Mouse (Mus musculus) forebrain, embryonic 14.5 days (tissue): ENCODE data around the gene Copg1. TPM values are rescaled to one million over a fixed set of nuclear protein-coding genes. Genes with fewer than 3 reads are reported as not detected.

Experiments used
- ATAC-seq: fragments of 200-750 bp; cut with Nextera tagmentation; 2 replicates; pipeline ENCODE4 v1.8.0; 2017; ENCODE audit warnings: mild to moderate bottlenecking, moderate library complexity
- DNase-seq: peaks from one replicate; pipeline ENCODE4 v3.0.0-alpha.2; 2015; ENCODE audit warnings: low spot score
- H3K27ac ChIP-seq: fragments of 300-500 bp; sonication (generic); 2 replicates; pipeline ENCODE4 v1.5.1; 2014; ENCODE audit warnings: low read depth, mild to moderate bottlenecking, control low read depth, low read length, moderate library complexity
- H3K27me3 ChIP-seq: fragments of 300-500 bp; sonication (generic); replicated peaks from 2 replicates; pipeline ENCODE4 v1.6.1; 2014; ENCODE audit warnings: low read length, control low read depth, mixed read lengths; ENCODE audit not compliant: control insufficient read depth, insufficient read depth
- H3K36me3 ChIP-seq: fragments of 300-500 bp; sonication (generic); 2 replicates; pipeline ENCODE4 v1.6.1; 2014; ENCODE audit warnings: low read length, control low read depth; ENCODE audit not compliant: control insufficient read depth, insufficient read depth
- H3K4me1 ChIP-seq: fragments of 300-500 bp; sonication (generic); 2 replicates; pipeline ENCODE4 v1.6.1; 2014; ENCODE audit warnings: antibody characterized with exemption, low read length, control low read depth; ENCODE audit not compliant: control insufficient read depth, insufficient read depth
- H3K4me2 ChIP-seq: fragments of 300-500 bp; sonication (generic); 2 replicates; pipeline ENCODE4 v1.6.1; 2014; ENCODE audit warnings: mild to moderate bottlenecking, control low read depth, low read length
- H3K4me3 ChIP-seq: fragments of 300-500 bp; sonication (generic); 2 replicates; pipeline ENCODE4 v1.5.1; 2014; ENCODE audit warnings: low read depth, low read length, control low read depth
- H3K9ac ChIP-seq: fragments of 300-500 bp; sonication (generic); 2 replicates; pipeline ENCODE4 v1.6.1; 2014; ENCODE audit warnings: mild to moderate bottlenecking, low read length, control low read depth, moderate library complexity
- H3K9me3 ChIP-seq: fragments of 300-500 bp; sonication (generic); replicated peaks from 2 replicates; pipeline ENCODE4 v1.6.1; 2016; ENCODE audit warnings: low read length, control low read depth, mixed read lengths; ENCODE audit not compliant: control insufficient read depth
- WGBS: fragments of 180-500 bp; shearing (Covaris S2); extraction: QIAGEN DNeasy Blood & Tissue Kit; methylation state at CpG from one replicate; pipeline ENCODE4 v1.1.7; 2014; 5-methylcytosine and 5-hydroxymethylcytosine counted together
- polyA plus RNA-seq: library from polyadenylated mRNA; unstranded; fragments of >200 nt; fragmentation: Nextera tagmentation; extraction: Ambion mirVana; gene quantifications from 2 replicates; pipeline ENCODE4 v1.2.1, GENCODE M21; 2014

The Copg1 gene
- polyA plus RNA-seq, 1 experiment from 2014 or later = 148 TPM

DNA sequence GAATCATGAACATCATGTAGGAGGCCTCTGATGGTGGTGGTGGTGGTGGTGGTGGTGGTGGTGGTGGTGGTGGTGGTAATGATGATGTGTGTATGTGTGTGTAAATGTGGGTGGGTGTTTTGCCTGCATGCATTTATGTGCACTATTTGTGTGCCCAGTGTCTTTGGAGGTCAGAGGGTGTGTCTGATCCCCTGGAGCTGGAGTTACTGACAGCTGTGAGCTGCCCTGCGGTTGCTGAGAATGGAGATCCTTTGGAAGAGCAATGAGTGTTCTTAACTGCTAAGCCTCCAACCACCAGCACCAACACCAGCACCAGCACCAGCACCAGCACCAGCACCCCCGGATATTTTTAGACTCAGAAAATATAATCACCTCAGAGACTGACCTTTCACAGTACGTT is 5.4 kb upstream of the Copg1 start:
- ATAC-seq = no peak
- no peaks in the 10 kb centered on the region for H3K36me3 ChIP-seq
- no peak overlapping the region for H3K27ac ChIP-seq
- DNase-seq = no peak
- no peak overlapping the region for H3K4me2 ChIP-seq
- no peak overlapping the region for H3K9ac ChIP-seq
- no peaks in the 10 kb centered on the region for H3K9me3 ChIP-seq
- H3K4me1 ChIP-seq = no peaks in the 10 kb centered on the region
- 79% methylated on average over 3 of the region's 3 CpGs for WGBS
- H3K27me3 ChIP-seq = no peaks in the 10 kb centered on the region
- no peak overlapping the region for H3K4me3 ChIP-seq

DNA sequence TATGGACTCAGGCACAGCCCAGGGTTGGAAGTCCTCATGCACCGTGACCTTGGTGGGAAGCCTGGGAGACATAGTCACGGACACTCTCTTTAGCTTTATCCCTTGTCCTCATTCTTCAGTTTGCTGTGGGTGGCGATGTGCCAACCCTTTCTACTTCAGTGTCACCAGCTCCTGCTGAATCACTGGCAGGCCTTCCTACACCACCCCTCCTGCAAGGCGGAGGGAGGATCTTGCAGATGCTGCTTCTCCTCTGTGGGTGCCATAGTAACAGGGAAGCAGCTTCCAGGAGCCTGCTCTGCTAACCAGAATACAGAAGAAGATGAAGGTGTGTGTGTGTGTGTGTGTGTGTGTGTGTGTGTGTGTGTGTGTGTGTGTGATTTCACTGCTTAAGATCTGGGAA is 4.8 kb upstream of the Copg1 start:
- DNase-seq = peak; percentile 41
- Histone ChIP-seq H3K9ac (no peak overlapping the region), H3K27me3 (no peaks in the 10 kb centered on the region), H3K4me2 (no peak overlapping the region), H3K36me3 (no peaks in the 10 kb centered on the region), H3K27ac (no peak overlapping the region), H3K4me3 (no peak overlapping the region), H3K9me3 (no peaks in the 10 kb centered on the region), H3K4me1 (no peaks in the 10 kb centered on the region)
- 53% methylated on average over 4 of the region's 4 CpGs for WGBS
- ATAC-seq = no peak

- whole genome bisulfite sequencing = 95% methylated on average over 1 of the region's 1 CpGs
- no peak for DNase-seq
- Histone ChIP-seq H3K36me3 (peaks cover 27% of the 10 kb centered on the region), H3K27ac (no peak overlapping the region), H3K4me3 (no peak overlapping the region), H3K9ac (no peak overlapping the region), H3K27me3 (no peaks in the 10 kb centered on the region), H3K4me1 (peaks cover 8% of the 10 kb centered on the region), H3K4me2 (no peak overlapping the region), H3K9me3 (no peaks in the 10 kb centered on the region)
- no peak for ATAC-seq
Measured at GRCm38 (mm10) chr6:87886721-87887120, 893 bp upstream of the Copg1 start.

DNA sequence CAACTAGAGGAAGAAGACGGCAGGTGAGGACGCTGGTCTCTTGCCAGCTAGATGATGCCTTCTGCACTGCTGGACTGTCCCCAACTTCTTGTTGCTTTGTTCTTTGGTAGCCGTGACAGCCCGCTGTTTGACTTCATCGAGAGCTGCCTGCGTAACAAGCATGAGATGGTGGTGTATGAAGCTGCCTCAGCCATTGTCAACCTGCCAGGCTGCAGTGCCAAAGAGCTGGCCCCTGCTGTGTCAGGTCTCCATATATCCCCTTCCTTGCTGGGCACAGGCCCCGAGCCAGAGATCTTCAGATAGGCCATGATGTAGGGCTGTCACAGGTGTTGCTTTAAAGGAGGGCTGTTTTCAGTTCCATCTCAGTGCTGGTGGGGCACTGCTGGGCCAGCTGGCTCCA is 6.3 kb downstream of the Copg1 start:
- H3K9me3 ChIP-seq = no peaks in the 10 kb centered on the region
- no peaks in the 10 kb centered on the region for H3K27me3 ChIP-seq
- H3K4me2 ChIP-seq = no peak overlapping the region
- H3K27ac ChIP-seq = no peak overlapping the region
- peaks cover 1% of the 10 kb centered on the region; the same call in 1 of the 2 replicates for H3K4me1 ChIP-seq
- no peak overlapping the region for H3K4me3 ChIP-seq
- no peak for DNase-seq
- peaks cover 95% of the 10 kb centered on the region for H3K36me3 ChIP-seq
- WGBS = 94% methylated on average over 7 of the region's 7 CpGs
- ATAC-seq = no peak
- no peak overlapping the region for H3K9ac ChIP-seq

- Histone ChIP-seq H3K36me3 (peaks cover 95% of the 10 kb centered on the region), H3K27me3 (no peaks in the 10 kb centered on the region), H3K9me3 (no peaks in the 10 kb centered on the region), H3K4me1 (no peaks in the 10 kb centered on the region), H3K9ac (no peak overlapping the region), H3K4me2 (no peak overlapping the region), H3K27ac (no peak overlapping the region), H3K4me3 (no peak overlapping the region)
- DNase-seq (no peak), ATAC-seq (no peak)
- 96% methylated on average over 10 of the region's 10 CpGs for WGBS
Measured at GRCm38 (mm10) chr6:87898028-87898427, 10.4 kb downstream of the Copg1 start.

GRCm38 (mm10) chr6:87906632-87907031 is 19.0 kb downstream of the Copg1 start:
- WGBS = 64% methylated on average over 5 of the region's 5 CpGs
- H3K36me3 ChIP-seq = peaks cover 98% of the 10 kb centered on the region

DNA sequence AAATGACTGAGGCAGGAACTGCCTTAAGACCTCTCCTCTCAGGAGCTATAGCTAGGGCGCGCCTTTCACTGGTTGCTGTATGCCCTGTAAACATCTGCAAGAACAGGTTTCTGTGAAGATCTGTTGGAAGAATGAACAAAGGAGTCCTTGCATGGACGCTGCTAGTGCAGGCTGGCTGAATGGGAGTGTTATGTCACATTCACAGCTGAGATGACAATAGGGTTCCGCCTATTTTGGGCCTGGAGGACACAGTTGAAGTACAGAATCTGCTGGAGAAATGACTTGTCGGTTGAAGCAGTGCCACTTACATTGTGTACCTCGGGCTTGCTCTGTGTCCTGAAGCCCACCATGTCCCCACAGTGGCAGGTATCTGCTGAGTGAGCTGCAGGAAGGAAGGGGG is 21.6 kb downstream of the Copg1 start:
- H3K4me2 ChIP-seq = no peak overlapping the region
- no peaks in the 10 kb centered on the region for H3K27me3 ChIP-seq

More at GRCm38 (mm10) chr6:87906632-87907031, 19.0 kb downstream of the Copg1 start:
- Histone ChIP-seq H3K9ac (no peak overlapping the region), H3K4me2 (no peak overlapping the region), H3K4me3 (no peak overlapping the region), H3K27ac (no peak overlapping the region), H3K4me1 (no peaks in the 10 kb centered on the region), H3K27me3 (no peaks in the 10 kb centered on the region), H3K9me3 (no peaks in the 10 kb centered on the region)
- peak; percentile 7 for DNase-seq
- no peak for ATAC-seq

GRCm38 (mm10) chr6:87911559-87911958 is 23.9 kb downstream of the Copg1 start:
- Histone ChIP-seq H3K9ac (no peak overlapping the region), H3K4me3 (no peak overlapping the region), H3K36me3 (peaks cover 74% of the 10 kb centered on the region), H3K9me3 (no peaks in the 10 kb centered on the region), H3K27me3 (no peaks in the 10 kb centered on the region), H3K4me2 (no peak overlapping the region), H3K4me1 (peaks cover 7% of the 10 kb centered on the region; the same call in 1 of the 2 replicates), H3K27ac (no peak overlapping the region)
- DNase-seq (no peak), ATAC-seq (no peak)
- 88% methylated on average over 6 of the region's 6 CpGs for WGBS

More for the DNA sequence above, 21.6 kb downstream of the Copg1 start:
- Histone ChIP-seq H3K9me3 (no peaks in the 10 kb centered on the region), H3K4me3 (no peak overlapping the region), H3K4me1 (no peaks in the 10 kb centered on the region), H3K27ac (no peak overlapping the region), H3K36me3 (peaks cover 90% of the 10 kb centered on the region), H3K9ac (no peak overlapping the region)
- ATAC-seq (no peak), DNase-seq (no peak)
- WGBS = 85% methylated on average over 6 of the region's 6 CpGs

DNA sequence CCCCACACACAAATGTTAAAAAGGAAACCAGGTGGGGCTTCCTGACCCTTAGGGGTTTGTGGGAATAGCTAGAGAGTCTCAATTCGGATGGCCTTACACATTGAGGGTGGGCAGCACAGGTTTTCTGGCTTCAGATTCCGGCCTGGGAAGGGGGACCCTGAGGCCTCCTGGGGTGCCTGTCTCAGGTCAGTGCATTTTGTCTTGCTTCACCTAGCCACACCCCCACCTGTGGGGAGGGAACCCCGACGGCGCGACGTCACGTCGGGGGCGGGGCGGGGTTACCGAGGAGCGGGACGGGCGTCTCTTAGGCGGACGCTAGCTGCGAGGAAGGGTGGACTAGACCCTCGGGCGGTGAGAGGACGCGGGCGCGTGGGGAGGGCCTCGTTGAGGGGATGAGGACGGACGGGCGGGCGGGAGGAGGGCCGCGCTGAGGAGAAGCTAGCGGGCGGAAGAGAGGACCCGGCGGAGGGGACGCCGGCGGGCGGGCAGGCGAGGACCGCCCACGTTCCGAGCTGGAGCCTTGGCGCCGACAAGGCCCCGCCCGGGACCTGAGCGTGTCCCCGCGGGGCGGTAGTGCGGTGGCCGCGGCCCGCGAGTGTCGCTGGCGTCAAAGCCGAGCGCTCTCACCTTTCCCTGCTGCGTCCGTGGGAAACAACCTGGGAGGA is 26.2 kb downstream of the Copg1 start, which contains the start of gene Hmces:
Gene Hmces (plus strand): TSS at position 275 of the 665 bp plus-strand sequence.
- Histone ChIP-seq H3K9me3 (no peaks in the 10 kb centered on the region), H3K36me3 (peaks cover 70% of the 10 kb centered on the region), H3K27me3 (no peaks in the 10 kb centered on the region), H3K27ac (peak within 1 kb of the TSS; percentile 78), H3K4me2 (peak within 1 kb of the TSS; percentile 88), H3K9ac (peak within 1 kb of the TSS; percentile 92), H3K4me1 (peaks cover 7% of the 10 kb centered on the region; the same call in 1 of the 2 replicates), H3K4me3 (peak within 1 kb of the TSS; percentile 79)
- DNase-seq (peak; percentile 74), ATAC-seq (peak; percentile 94)
- under 1% methylated on average over 62 of the region's 62 CpGs for WGBS
